Mouse (Mus musculus): ENCODE measurements around the gene Cenpl.

- TF ChIP-seq POLR2A (IDR thresholded peaks at IDR 0.05; ENCODE audit: extremely low read depth, insufficient read depth, low read length) (no peak), CTCF (IDR thresholded peaks at IDR 0.05; ENCODE audit: low read depth, low read length) (no peak)
Measured at GRCm38 (mm10) chr1:161057164-161057563, 13.3 kb upstream of the Cenpl start.
